Comparison of ENCODE assay signal across 12 mouse cellular contexts in genomic region chr16:38724256-38724655, GRCm38 (mm10). TPM values are rescaled to one million over a fixed set of nuclear protein-coding genes. Genes with fewer than 3 reads are reported as not detected.
DNase-seq lines count a peak whose midpoint lies in the region; ATAC-seq and TF ChIP-seq lines count a peak whose summit lies in the region.
"Had no signal": no experiment of that assay in that cellular context is flagged by ENCODE, and none has a peak within 500 bp of the region (broad histone marks: within the 10 kb centered on the region; RNA-seq: fewer than 3 reads in every experiment).

No protein-coding gene starts in this region.

- no peak overlapping the region for H3K9ac ChIP-seq in lung, embryonic 15.5 days

- peak; percentile 36 to 42 for DNase-seq in cerebellum, postnatal 14 days
- no peak for DNase-seq in cerebellum, postnatal 4 days (ENCODE audit: low spot score in 2 of 2)
- DNase-seq in kidney, adult 2 months, result peak; percentile 44
- DNase-seq in kidney, adult 18-20 months, result no peak
- DNase-seq in lung, postnatal 14 days, result no peak
- DNase-seq: layer of hippocampus, postnatal 36 days; thymus, postnatal 4 days had no signal

- H3K9me3 ChIP-seq in lung, embryonic 15.5 days, result no peaks in the 10 kb centered on the region

- no peaks in the 10 kb centered on the region for H3K4me1 ChIP-seq in kidney, adult 2 months (ENCODE audit: control insufficient read depth, insufficient read depth, low read length)
- peaks cover 2% of the 10 kb centered on the region; the same call in 1 of the 2 replicates for H3K4me1 ChIP-seq in lung, embryonic 15.5 days
- no peaks in the 10 kb centered on the region for H3K4me1 ChIP-seq in small intestine, adult 2 months (ENCODE audit: control insufficient read depth, insufficient read depth, insufficient read length, low read length)

- H3K27ac ChIP-seq in kidney, adult 2 months (ENCODE audit: insufficient read depth, low read depth, low read length), result peak overlapping the region; percentile 93
- H3K27ac ChIP-seq in lung, embryonic 15.5 days, result peak overlapping the region; percentile 25; the same call in 1 of the 2 replicates
- H3K27ac ChIP-seq in small intestine, adult 2 months (ENCODE audit: insufficient read depth, low read depth, low read length), result peak overlapping the region; percentile 22; the same call in 1 of the 2 replicates
- H3K27ac ChIP-seq: macrophage had no signal

- 58% methylated on average over 8 of the region's 8 CpGs for WGBS in kidney, adult 2 months
- WGBS in lung, embryonic 15.5 days, result 66% methylated on average over 8 of the region's 8 CpGs
- WGBS in small intestine, adult 2 months, result 75% methylated on average over 8 of the region's 8 CpGs

- no peak for TF ChIP-seq CTCF in kidney, adult 2 months (conservative IDR thresholded peaks at IDR 0.05; ENCODE audit: insufficient read depth, insufficient read length, low read depth, low read length)
- TF ChIP-seq CTCF in small intestine, adult 2 months (IDR thresholded peaks at IDR 0.05; ENCODE audit: extremely low read depth, insufficient read length, insufficient replicate concordance, low read depth, low read length), result no peak

- H3K4me3 ChIP-seq in kidney, adult 2 months (ENCODE audit: insufficient read depth, low read depth, low read length), result peak overlapping the region; percentile 39; the same call in 1 of the 2 replicates
- H3K4me3 ChIP-seq in lung, embryonic 15.5 days, result no peak overlapping the region
- H3K4me3 ChIP-seq in small intestine, adult 2 months (ENCODE audit: low read depth, low read length), result no peak overlapping the region
- H3K4me3 ChIP-seq: myocyte had no signal

- H3K4me2 ChIP-seq in lung, embryonic 15.5 days, result 0 out of 2 replicates have a peak overlapping the region, but pooled peaks have one; percentile 14

- H3K36me3 ChIP-seq in kidney, adult 2 months (ENCODE audit: control insufficient read depth, insufficient read depth, low read length), result no peaks in the 10 kb centered on the region
- no peaks in the 10 kb centered on the region for H3K36me3 ChIP-seq in lung, embryonic 15.5 days
- H3K36me3 ChIP-seq in small intestine, adult 2 months (ENCODE audit: control insufficient read depth, insufficient read depth, low read length), result no peaks in the 10 kb centered on the region

- H3K27me3 ChIP-seq in kidney, adult 2 months (replicated peaks; ENCODE audit: control insufficient read depth, insufficient read depth, low read length), result no peaks in the 10 kb centered on the region
- H3K27me3 ChIP-seq in lung, embryonic 15.5 days, result no peaks in the 10 kb centered on the region
- no peaks in the 10 kb centered on the region for H3K27me3 ChIP-seq in small intestine, adult 2 months (ENCODE audit: control insufficient read depth, insufficient read depth, low read length)

- TF ChIP-seq POLR2A in kidney, adult 2 months (IDR thresholded peaks at IDR 0.05; ENCODE audit: low read depth, low read length), result no peak
- no peak for TF ChIP-seq POLR2A in small intestine, adult 2 months (IDR thresholded peaks at IDR 0.05; ENCODE audit: low read depth, low read length)

- no peak for ATAC-seq in lung, embryonic 15.5 days (ENCODE audit: borderline replicate concordance, extremely low read depth, low FRiP score, low TSS enrichment)
- ATAC-seq in monocyte, adult 5-6 weeks (replicated peaks; ENCODE audit: insufficient number of reproducible peaks, low FRiP score, low TSS enrichment, poor library complexity, severe bottlenecking), result no peak

RNA-seq across cellular contexts. Expression of gene Arhgap31, which starts 11.2 kb away (rescaled TPM):
- 5.8 and 6.9 TPM in 2 replicates for polyA plus RNA-seq in kidney, adult 2 months (2012; rRNA removed)
- 16.7 and 19.9 TPM in 2 replicates for polyA plus RNA-seq in lung, embryonic 15.5 days (2015; fragmentation: Nextera tagmentation; extraction: Ambion mirVana)
- polyA plus RNA-seq in small intestine, adult 2 months (2012; rRNA removed), result 2.0 and 4.0 TPM in 2 replicates
- total RNA-seq in monocyte, adult 5-6 weeks (2017), result 8.6 to 14.4 TPM (median 13.7 TPM) in 3 replicates

RNA-seq across cellular contexts. Expression of gene B4galt4, which starts 17.8 kb away (rescaled TPM):
- polyA plus RNA-seq in kidney, adult 2 months (2012; rRNA removed), result 5.0 and 5.4 TPM in 2 replicates
- polyA plus RNA-seq in lung, embryonic 15.5 days (2015; fragmentation: Nextera tagmentation; extraction: Ambion mirVana), result 37.4 TPM in 2 replicates
- 5.1 and 8.7 TPM in 2 replicates for polyA plus RNA-seq in small intestine, adult 2 months (2012; rRNA removed)
- total RNA-seq in monocyte, adult 5-6 weeks (2017), result 3.7 to 8.1 TPM (median 7.8 TPM) in 3 replicates

Comparison
In these comparisons a context has a peak if more than half of its experiments do, and no peak if none do; other contexts are left out.
1. DNase-seq: peak in cerebellum, postnatal 14 days (2 of 2) and kidney, adult 2 months (single experiment); none in cerebellum, postnatal 4 days (0 of 2), kidney, adult 18-20 months (single experiment) and lung, postnatal 14 days (single experiment).
2. H3K27ac ChIP-seq: peak in every context shown above with its lines; median percentile 93 in kidney, adult 2 months; 25 in lung, embryonic 15.5 days; 22 in small intestine, adult 2 months.